In the genomic region with DNA sequence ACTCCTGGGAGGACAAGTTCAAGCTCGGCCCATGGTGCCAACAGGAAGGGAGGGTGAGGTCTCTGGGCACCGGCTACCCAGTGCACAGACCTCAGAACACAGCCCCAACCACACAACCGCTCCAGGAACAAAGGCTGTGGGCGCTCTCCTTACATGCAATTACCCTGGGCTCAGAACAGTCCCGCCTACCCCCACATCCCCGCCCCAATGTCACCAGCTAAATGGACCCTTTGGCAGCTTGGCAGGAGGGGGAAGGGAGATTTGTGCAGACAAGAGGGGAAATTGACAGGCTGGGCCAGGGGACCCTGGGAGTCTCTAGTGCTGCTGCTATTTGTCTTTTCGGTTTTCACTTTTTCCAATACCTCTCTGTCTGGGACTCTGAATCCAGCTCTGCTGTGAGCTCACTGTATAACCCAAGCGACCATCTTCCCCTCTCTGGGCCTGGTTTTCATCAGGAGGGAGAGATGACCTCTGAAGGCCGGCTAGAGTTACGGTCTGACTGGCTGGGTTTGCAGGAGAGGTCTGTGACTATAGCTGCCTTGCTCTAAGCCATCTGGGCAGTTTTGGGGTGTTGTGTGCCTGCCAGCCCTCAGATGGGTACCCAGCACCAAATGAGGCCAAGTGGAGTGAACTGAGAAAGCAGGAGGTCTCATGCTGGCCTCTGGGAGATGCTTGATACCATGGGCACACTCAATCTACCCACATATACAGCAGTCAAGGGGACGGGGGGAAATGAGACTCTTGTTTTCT, we compare ENCODE assay signal across 12 mouse cellular contexts. TPM values are rescaled to one million over a fixed set of nuclear protein-coding genes. Genes with fewer than 3 reads are reported as not detected.
A peak's percentile ranks its signal among the peaks of the same experiment; 100 is the strongest.
DNase-seq lines count a peak whose midpoint lies in the region; ATAC-seq lines count a peak whose summit lies in the region.
"Had no signal": no experiment of that assay in that cellular context is flagged by ENCODE, and none has a peak within 500 bp of the region (broad histone marks: within the 10 kb centered on the region; RNA-seq: fewer than 3 reads in every experiment).

No protein-coding gene starts in this region.

- peak; percentile 75 to 81 for DNase-seq in cerebellum, postnatal 10 days
- DNase-seq in cerebellum, adult 8-10 months = no peak
- DNase-seq in forebrain, embryonic 10.5 days (ENCODE audit: extremely low spot score, low spot score) = peak; percentile 37
- DNase-seq in spleen, adult 18-20 months = no peak
- no peak for DNase-seq in thymus, postnatal 4 days
- no peak for DNase-seq in thymus, postnatal 25 days
- DNase-seq: cerebellum, postnatal 36 days; kidney, adult 11 months; right cerebral cortex, adult 18-20 months had no signal

- ATAC-seq in hindbrain, embryonic 15.5 days (ENCODE audit: low FRiP score, low read depth) = peak; percentile 50; the same call in 1 of the 2 replicates
- ATAC-seq in neural tube, embryonic 12.5 days (ENCODE audit: low FRiP score, low read depth) = peak; percentile 77

- peaks cover 54% of the 10 kb centered on the region for H3K4me1 ChIP-seq in forebrain, embryonic 10.5 days
- peaks cover 25% of the 10 kb centered on the region for H3K4me1 ChIP-seq in hindbrain, embryonic 15.5 days (replicated peaks)
- H3K4me1 ChIP-seq in neural tube, embryonic 12.5 days = peaks cover 28% of the 10 kb centered on the region

- H3K36me3 ChIP-seq in forebrain, embryonic 10.5 days (replicated peaks) = no peaks in the 10 kb centered on the region
- no peaks in the 10 kb centered on the region for H3K36me3 ChIP-seq in hindbrain, embryonic 15.5 days
- H3K36me3 ChIP-seq in neural tube, embryonic 12.5 days = no peaks in the 10 kb centered on the region
- H3K36me3 ChIP-seq: limb, embryonic 13.5 days had no signal

- 46% methylated on average over 11 of the region's 11 CpGs for WGBS in forebrain, embryonic 10.5 days
- 36% methylated on average over 11 of the region's 11 CpGs for WGBS in hindbrain, embryonic 15.5 days
- WGBS in neural tube, embryonic 12.5 days = 26% methylated on average over 11 of the region's 11 CpGs

- no peaks in the 10 kb centered on the region for H3K27me3 ChIP-seq in forebrain, embryonic 10.5 days (ENCODE audit: poor library complexity, severe bottlenecking)
- H3K27me3 ChIP-seq in hindbrain, embryonic 15.5 days = no peaks in the 10 kb centered on the region
- 0 out of 2 replicates have a peak, but pooled peaks cover 3% of the 10 kb centered on the region for H3K27me3 ChIP-seq in neural tube, embryonic 12.5 days (replicated peaks)
- H3K27me3 ChIP-seq: limb, embryonic 13.5 days had no signal

- no peak overlapping the region for H3K4me2 ChIP-seq in hindbrain, embryonic 15.5 days
- peak overlapping the region; percentile 34; the same call in 1 of the 2 replicates for H3K4me2 ChIP-seq in neural tube, embryonic 12.5 days (replicated peaks)
- H3K4me2 ChIP-seq: limb, embryonic 13.5 days had no signal

- no peaks in the 10 kb centered on the region for H3K9me3 ChIP-seq in forebrain, embryonic 10.5 days
- H3K9me3 ChIP-seq in hindbrain, embryonic 15.5 days = no peaks in the 10 kb centered on the region
- H3K9me3 ChIP-seq in neural tube, embryonic 12.5 days = no peaks in the 10 kb centered on the region
- H3K9me3 ChIP-seq: limb, embryonic 13.5 days had no signal

- H3K4me3 ChIP-seq in forebrain, embryonic 10.5 days = peak overlapping the region; percentile 20
- no peak overlapping the region for H3K4me3 ChIP-seq in hindbrain, embryonic 15.5 days
- no peak overlapping the region for H3K4me3 ChIP-seq in neural tube, embryonic 12.5 days
- H3K4me3 ChIP-seq: limb, embryonic 13.5 days had no signal

- H3K9ac ChIP-seq in hindbrain, embryonic 15.5 days = no peak overlapping the region
- H3K9ac ChIP-seq in neural tube, embryonic 12.5 days = no peak overlapping the region
- H3K9ac ChIP-seq: limb, embryonic 13.5 days had no signal

- H3K27ac ChIP-seq in forebrain, embryonic 10.5 days = peak overlapping the region; percentile 79
- H3K27ac ChIP-seq in hindbrain, embryonic 15.5 days (replicated peaks) = no peak overlapping the region
- peak overlapping the region; percentile 26; the same call in 1 of the 2 replicates for H3K27ac ChIP-seq in neural tube, embryonic 12.5 days
- H3K27ac ChIP-seq: limb, embryonic 13.5 days had no signal

RNA-seq across cellular contexts. Expression of gene Nav1, which starts 3.8 kb away (rescaled TPM):
- polyA plus RNA-seq in forebrain, embryonic 10.5 days (2016; fragmentation: Nextera tagmentation; extraction: Ambion mirVana) = 25.3 and 28.4 TPM in 2 replicates
- 47.8 and 51.3 TPM in 2 replicates for polyA plus RNA-seq in hindbrain, embryonic 15.5 days (2015; fragmentation: Nextera tagmentation; extraction: Ambion mirVana)
- 28.4 and 29.9 TPM in 2 replicates for polyA plus RNA-seq in neural tube, embryonic 12.5 days (2016; fragmentation: Nextera tagmentation; extraction: Ambion mirVana)

Comparison
In these comparisons a context has a peak if more than half of its experiments do, and no peak if none do; other contexts are left out.
1. DNase-seq: peak in cerebellum, postnatal 10 days (2 of 2) and forebrain, embryonic 10.5 days (single experiment); none in cerebellum, adult 8-10 months (single experiment), spleen, adult 18-20 months (0 of 2), thymus, postnatal 4 days (single experiment) and thymus, postnatal 25 days (single experiment).